Mouse (Mus musculus) bone marrow, adult 2 months (tissue): ENCODE measurements around the gene Clba1.

Experiments used
- CTCF ChIP-seq: fragments of 200-500 bp; IDR thresholded peaks from 2 replicates; pipeline ENCODE4 v1.5.1; 2011; ENCODE audit warnings: low read length, control low read depth; ENCODE audit not compliant: control insufficient read depth, insufficient read depth
- POLR2A ChIP-seq: fragments of 200-500 bp; IDR thresholded peaks from 2 replicates; pipeline ENCODE4 v1.6.1; 2011; ENCODE audit warnings: low read depth, mild to moderate bottlenecking, control low read depth, low read length, borderline replicate concordance; ENCODE audit not compliant: control insufficient read depth

DNA sequence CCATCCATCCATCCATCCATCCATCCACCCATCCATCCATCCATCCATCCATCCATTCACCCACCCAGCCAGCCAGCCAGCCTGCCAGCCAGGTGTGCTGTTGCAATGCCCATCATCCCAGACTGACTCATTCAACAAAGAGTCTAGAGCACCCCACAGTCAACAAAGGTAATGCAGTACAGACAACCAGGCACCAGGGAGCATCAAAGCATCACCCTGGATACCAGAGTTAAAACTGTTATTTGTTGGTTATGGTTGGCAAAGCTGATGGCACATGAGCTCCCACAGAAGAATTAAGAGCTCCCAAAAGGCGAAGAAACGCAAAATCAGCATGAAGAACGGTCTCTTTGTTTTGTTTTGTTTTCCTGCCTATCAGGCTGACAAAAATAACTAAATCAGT, 47.6 kb downstream of the Clba1 start:
- TF ChIP-seq CTCF = no peak
- TF ChIP-seq POLR2A = no peak
